Mouse (Mus musculus) hindbrain, embryonic 16.5 days (tissue): ENCODE data around the gene Nr1d2. TPM values are rescaled to one million over a fixed set of nuclear protein-coding genes. Genes with fewer than 3 reads are reported as not detected.
"Not testable (repeated sequence)": the region's sequence is repeated elsewhere in the genome, so short reads cannot be mapped to it uniquely, and the experiment has no call there.

Source experiments
- ATAC-seq: fragments of 200-750 bp; cut with Nextera tagmentation; 2 replicates; pipeline ENCODE4 v1.8.0; 2017; ENCODE audit warnings: moderate TSS enrichment, moderate library complexity
- H3K27ac ChIP-seq: fragments of 300-500 bp; sonication (generic); 2 replicates; pipeline ENCODE4 v1.5.1; 2014; ENCODE audit warnings: low read depth, mild to moderate bottlenecking, control low read depth, low read length, moderate library complexity
- H3K27me3 ChIP-seq: fragments of 300-500 bp; sonication (generic); replicated peaks from 2 replicates; pipeline ENCODE4 v1.6.1; 2014; ENCODE audit warnings: low read length; ENCODE audit not compliant: control insufficient read depth, insufficient read depth
- H3K36me3 ChIP-seq: fragments of 300-500 bp; sonication (generic); 2 replicates; pipeline ENCODE4 v1.6.1; 2014; ENCODE audit warnings: mild to moderate bottlenecking, low read length, moderate library complexity, mixed read lengths; ENCODE audit not compliant: control insufficient read depth, insufficient read depth
- H3K4me1 ChIP-seq: fragments of 300-500 bp; sonication (generic); 2 replicates; pipeline ENCODE4 v1.6.1; 2014; ENCODE audit warnings: low read depth, low read length; ENCODE audit not compliant: control insufficient read depth, insufficient read depth
- H3K4me2 ChIP-seq: fragments of 300-500 bp; sonication (generic); 2 replicates; pipeline ENCODE4 v1.6.1; 2014; ENCODE audit warnings: mild to moderate bottlenecking, low read length, control low read depth, moderate library complexity
- H3K4me3 ChIP-seq: fragments of 300-500 bp; sonication (generic); 2 replicates; pipeline ENCODE4 v1.5.1; 2014; ENCODE audit warnings: mild to moderate bottlenecking, low read length, control low read depth, moderate library complexity
- H3K9ac ChIP-seq: fragments of 300-500 bp; sonication (generic); 2 replicates; pipeline ENCODE4 v1.6.1; 2014; ENCODE audit warnings: low read depth, mild to moderate bottlenecking, control low read depth, low read length, moderate library complexity
- H3K9me3 ChIP-seq: fragments of 300-500 bp; sonication (generic); 2 replicates; pipeline ENCODE4 v1.6.1; 2014; ENCODE audit warnings: mild to moderate bottlenecking, low read length, moderate library complexity; ENCODE audit not compliant: control insufficient read depth
- WGBS: fragments of 180-500 bp; shearing (Covaris S2); extraction: QIAGEN DNeasy Blood & Tissue Kit; methylation state at CpG from one replicate; pipeline ENCODE4 v1.1.7; 2014; 5-methylcytosine and 5-hydroxymethylcytosine counted together
- polyA plus RNA-seq: library from polyadenylated mRNA; unstranded; fragments of >200 nt; fragmentation: Nextera tagmentation; extraction: Ambion mirVana; gene quantifications from 2 replicates; pipeline ENCODE4 v1.2.1, GENCODE M21; 2015

Nr1d2 gene
- polyA plus RNA-seq, 1 experiment from 2014 or later = 7.1 TPM

GRCm38 (mm10) chr14:18217158-18217557 is 21.8 kb downstream of the Nr1d2 start:
- no peaks in the 10 kb centered on the region for H3K27me3 ChIP-seq
- no peaks in the 10 kb centered on the region for H3K9me3 ChIP-seq
- H3K27ac ChIP-seq = no peak overlapping the region
- no peaks in the 10 kb centered on the region for H3K4me1 ChIP-seq
- no peak for ATAC-seq
- no peaks in the 10 kb centered on the region for H3K36me3 ChIP-seq
- no peak overlapping the region for H3K4me3 ChIP-seq
- 96% methylated on average over 1 of the region's 1 CpGs for WGBS
- H3K9ac ChIP-seq = no peak overlapping the region
- H3K4me2 ChIP-seq = no peak overlapping the region

GRCm38 (mm10) chr14:18216428-18216827 is 22.5 kb downstream of the Nr1d2 start:
- no peak for ATAC-seq
- Histone ChIP-seq H3K9ac (no peak overlapping the region), H3K36me3 (no peaks in the 10 kb centered on the region), H3K4me3 (no peak overlapping the region), H3K27me3 (no peaks in the 10 kb centered on the region), H3K9me3 (no peaks in the 10 kb centered on the region), H3K4me2 (no peak overlapping the region), H3K4me1 (no peaks in the 10 kb centered on the region), H3K27ac (no peak overlapping the region)
- WGBS = 89% methylated on average over 6 of the region's 6 CpGs

- Histone ChIP-seq H3K9me3 (no peaks in the 10 kb centered on the region), H3K27me3 (no peaks in the 10 kb centered on the region), H3K4me2 (no peak overlapping the region), H3K27ac (no peak overlapping the region), H3K4me1 (no peaks in the 10 kb centered on the region), H3K9ac (no peak overlapping the region), H3K36me3 (peaks cover 3% of the 10 kb centered on the region; the same call in 1 of the 2 replicates), H3K4me3 (no peak overlapping the region)
- WGBS = 91% methylated on average over 3 of the region's 3 CpGs
- peak; percentile 74; the same call in 1 of the 2 replicates for ATAC-seq
Measured at GRCm38 (mm10) chr14:18210795-18211194, 28.1 kb downstream of the Nr1d2 start.

- H3K36me3 ChIP-seq, H3K9me3 ChIP-seq, H3K27me3 ChIP-seq, H3K9ac ChIP-seq, H3K27ac ChIP-seq, ATAC-seq, H3K4me3 ChIP-seq, H3K4me1 ChIP-seq, H3K4me2 ChIP-seq: not testable (repeated sequence)
- 93% methylated on average over 1 of the region's 1 CpGs for WGBS
Measured at GRCm38 (mm10) chr14:18204315-18204714, 34.6 kb downstream of the Nr1d2 start.

GRCm38 (mm10) chr14:18201413-18201812 is 37.5 kb downstream of the Nr1d2 start:
- 0 out of 2 replicates have a peak, but pooled peaks have one; percentile 20 for ATAC-seq
- Histone ChIP-seq H3K4me2 (no peak overlapping the region), H3K36me3 (no peaks in the 10 kb centered on the region), H3K9ac (no peak overlapping the region), H3K27me3 (no peaks in the 10 kb centered on the region), H3K4me1 (no peaks in the 10 kb centered on the region), H3K9me3 (no peaks in the 10 kb centered on the region; the same call in 1 of the 2 replicates), H3K27ac (no peak overlapping the region), H3K4me3 (no peak overlapping the region)
- 93% methylated on average over 5 of the region's 5 CpGs for WGBS

GRCm38 (mm10) chr14:18186883-18187417 is 52.0 kb downstream of the Nr1d2 start:
- no peaks in the 10 kb centered on the region for H3K36me3 ChIP-seq
- H3K4me1 ChIP-seq = no peaks in the 10 kb centered on the region
- ATAC-seq = no peak
- H3K27me3 ChIP-seq = no peaks in the 10 kb centered on the region
- no peak overlapping the region for H3K27ac ChIP-seq
- 45% methylated on average over 9 of the region's 9 CpGs for whole genome bisulfite sequencing
- no peak overlapping the region for H3K4me2 ChIP-seq
- no peaks in the 10 kb centered on the region for H3K9me3 ChIP-seq
- no peak overlapping the region for H3K4me3 ChIP-seq
- H3K9ac ChIP-seq = no peak overlapping the region

- not testable (repeated sequence) for H3K9me3 ChIP-seq, H3K4me1 ChIP-seq, H3K36me3 ChIP-seq, H3K9ac ChIP-seq, ATAC-seq, H3K4me2 ChIP-seq, H3K27ac ChIP-seq, H3K4me3 ChIP-seq, H3K27me3 ChIP-seq
- 67% methylated on average over 2 of the region's 2 CpGs for WGBS
Measured at GRCm38 (mm10) chr14:18177531-18177930, 61.4 kb downstream of the Nr1d2 start.

GRCm38 (mm10) chr14:18167597-18167996 is 71.3 kb downstream of the Nr1d2 start:
- no peak for ATAC-seq
- Histone ChIP-seq H3K4me2 (no peak overlapping the region), H3K27ac (no peak overlapping the region), H3K27me3 (no peaks in the 10 kb centered on the region), H3K4me1 (no peaks in the 10 kb centered on the region), H3K36me3 (no peaks in the 10 kb centered on the region), H3K4me3 (no peak overlapping the region), H3K9ac (no peak overlapping the region), H3K9me3 (no peaks in the 10 kb centered on the region)
- WGBS = 85% methylated on average over 3 of the region's 3 CpGs

- H3K4me3 ChIP-seq = no peak overlapping the region
- no peak overlapping the region for H3K27ac ChIP-seq
- no peak overlapping the region for H3K9ac ChIP-seq
- ATAC-seq = no peak
- H3K9me3 ChIP-seq = no peaks in the 10 kb centered on the region
- no peaks in the 10 kb centered on the region for H3K27me3 ChIP-seq
- no peaks in the 10 kb centered on the region for H3K36me3 ChIP-seq
- no peaks in the 10 kb centered on the region for H3K4me1 ChIP-seq
- H3K4me2 ChIP-seq = no peak overlapping the region
Measured at GRCm38 (mm10) chr14:18167041-18167440, 71.9 kb downstream of the Nr1d2 start.
